Mouse (Mus musculus) erythroblast, adult 5-6 weeks (primary cell): ENCODE results near the gene Nagk. TPM values are rescaled to one million over a fixed set of nuclear protein-coding genes. Genes with fewer than 3 reads are reported as not detected.
"Not testable (repeated sequence)": the region's sequence is repeated elsewhere in the genome, so short reads cannot be mapped to it uniquely, and the experiment has no call there.

Experiments
- ATAC-seq: replicated peaks from 2 replicates; pipeline ENCODE4 v1.8.0; 2016; ENCODE audit warnings: moderate number of reproducible peaks, mild to moderate bottlenecking, moderate TSS enrichment, inconsistent platforms; ENCODE audit not compliant: poor library complexity, low FRiP score, severe bottlenecking
- total RNA-seq, 2 experiments: library from RNA; stranded (forward) in 1 of 2; stranded (reverse) in 1 of 2; fragments of 150-400 nt in 1 of 2; fragments of 200-764, 138-1000 nt in 1 of 2; gene quantifications; 2 replicates each; pipeline versions ENCODE4 v1.2.3 to v1.2.4; 2015 to 2017; ENCODE audit warnings: low replicate concordance in 2 of 2

Nagk gene
- total RNA-seq, 2 experiments from 2014 or later: 1.9 to 3.5 TPM

- no peak for ATAC-seq
Measured at GRCm38 (mm10) chr6:83802033-83802432, 7.3 kb downstream of the Nagk start.

- no peak for ATAC-seq
Measured at GRCm38 (mm10) chr6:83802846-83803245, 8.1 kb downstream of the Nagk start.

- ATAC-seq: no peak
Measured at GRCm38 (mm10) chr6:83815801-83816200, 21.0 kb downstream of the Nagk start.

GRCm38 (mm10) chr6:83818996-83819395 lies 24.2 kb downstream of the Nagk start:
- no peak for ATAC-seq

- no peak for ATAC-seq
Measured at GRCm38 (mm10) chr6:83820727-83821515, 26.1 kb downstream of the Nagk start.

- no peak for ATAC-seq
Measured at GRCm38 (mm10) chr6:83821856-83822255, 27.1 kb downstream of the Nagk start.

- ATAC-seq: peak; percentile 3; the same call in 1 of the 2 replicates
Measured at GRCm38 (mm10) chr6:83830941-83831605, 36.3 kb downstream of the Nagk start.

GRCm38 (mm10) chr6:83831606-83832123 lies 36.9 kb downstream of the Nagk start, which contains the start of gene Paip2b:
Paip2b (minus strand) TSS chr6:83831741.
- peak; percentile 98 for ATAC-seq

GRCm38 (mm10) chr6:83832393-83832792 lies 37.6 kb downstream of the Nagk start:
- not testable (repeated sequence) for ATAC-seq

- ATAC-seq: no peak
Measured at GRCm38 (mm10) chr6:83836826-83837225, 42.0 kb downstream of the Nagk start.

GRCm38 (mm10) chr6:83838046-83838445 lies 43.3 kb downstream of the Nagk start:
- ATAC-seq: no peak

GRCm38 (mm10) chr6:83840086-83840485 lies 45.3 kb downstream of the Nagk start:
- ATAC-seq: no peak

- ATAC-seq: no peak
Measured at GRCm38 (mm10) chr6:83844913-83845312, 50.1 kb downstream of the Nagk start.

GRCm38 (mm10) chr6:83846141-83846540 lies 51.4 kb downstream of the Nagk start:
- no peak for ATAC-seq

GRCm38 (mm10) chr6:83849446-83849845 lies 54.7 kb downstream of the Nagk start:
- no peak for ATAC-seq

Other genes with a start within 250 kb of the Nagk start
- gene Stambp, start 222.3 kb upstream of the Nagk start, total RNA-seq (2015; ENCODE audit: low replicate concordance): 9.8 and 17.7 TPM in 2 replicates
- 2.5 and 4.3 TPM in 2 replicates for gene Stambp, start 222.3 kb upstream of the Nagk start, total RNA-seq (2017; ENCODE audit: low replicate concordance)
- gene Clec4f, start 138.8 kb upstream of the Nagk start, total RNA-seq (2015; ENCODE audit: low replicate concordance): not detected in 2 replicates
- gene Clec4f, start 138.8 kb upstream of the Nagk start, total RNA-seq (2017; ENCODE audit: low replicate concordance): not detected in 2 replicates
- gene Cd207, start 117.1 kb upstream of the Nagk start, total RNA-seq (2015; ENCODE audit: low replicate concordance): not detected in 2 replicates
- not detected in 2 replicates for gene Cd207, start 117.1 kb upstream of the Nagk start, total RNA-seq (2017; ENCODE audit: low replicate concordance)
- gene Vax2, start 83.7 kb upstream of the Nagk start, total RNA-seq (2015; ENCODE audit: low replicate concordance): not detected in 2 replicates
- not detected in 2 replicates for gene Vax2, start 83.7 kb upstream of the Nagk start, total RNA-seq (2017; ENCODE audit: low replicate concordance)
- gene Atp6v1b1, start 52.0 kb upstream of the Nagk start, total RNA-seq (2015; ENCODE audit: low replicate concordance): not detected in 2 replicates
- not detected in 2 replicates for gene Atp6v1b1, start 52.0 kb upstream of the Nagk start, total RNA-seq (2017; ENCODE audit: low replicate concordance)
- gene Ankrd53, start 32.3 kb upstream of the Nagk start, total RNA-seq (2015; ENCODE audit: low replicate concordance): not detected in 2 replicates
- not detected in 2 replicates for gene Ankrd53, start 32.3 kb upstream of the Nagk start, total RNA-seq (2017; ENCODE audit: low replicate concordance)
- gene Tex261, start 19.2 kb upstream of the Nagk start, total RNA-seq (2015; ENCODE audit: low replicate concordance): 14.2 and 28.2 TPM in 2 replicates
- gene Tex261, start 19.2 kb upstream of the Nagk start, total RNA-seq (2017; ENCODE audit: low replicate concordance): 8.1 and 8.6 TPM in 2 replicates
- 0.19 and 1.9 TPM in 2 replicates for gene Paip2b, start 36.8 kb downstream of the Nagk start, total RNA-seq (2015; ENCODE audit: low replicate concordance)
- 2.7 and 3.5 TPM in 2 replicates for gene Paip2b, start 36.8 kb downstream of the Nagk start, total RNA-seq (2017; ENCODE audit: low replicate concordance)
- 34.9 and 82.2 TPM in 2 replicates for gene Zfp638, start 72.1 kb downstream of the Nagk start, total RNA-seq (2015; ENCODE audit: low replicate concordance)
- gene Zfp638, start 72.1 kb downstream of the Nagk start, total RNA-seq (2017; ENCODE audit: low replicate concordance): 82.6 and 96.5 TPM in 2 replicates
- gene Dysf, start 213.6 kb downstream of the Nagk start, total RNA-seq (2015; ENCODE audit: low replicate concordance): not detected in 2 replicates
- under 0.01 and 0.28 TPM in 2 replicates for gene Dysf, start 213.6 kb downstream of the Nagk start, total RNA-seq (2017; ENCODE audit: low replicate concordance)